Mouse (Mus musculus): Measurements from ENCODE around the gene H2al1m.

DNA sequence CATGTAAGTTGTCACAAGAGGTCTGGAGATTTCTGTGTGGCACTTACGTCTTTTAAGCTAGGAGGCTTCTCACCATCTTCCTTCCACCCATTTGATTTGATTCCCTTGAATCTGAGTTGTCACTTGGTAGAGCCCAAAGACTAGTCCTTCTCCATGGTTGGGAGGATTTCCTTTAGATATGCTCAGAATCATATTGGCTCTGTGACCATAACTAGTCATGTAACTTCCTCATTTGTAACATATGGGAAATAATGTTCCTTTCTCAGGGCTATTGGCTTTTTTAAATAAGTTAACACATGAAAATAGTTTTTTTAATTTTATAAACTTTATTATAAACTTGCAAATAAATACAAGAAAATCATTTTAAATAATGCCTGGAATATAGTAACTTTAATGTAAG lies 24.3 kb upstream of the H2al1m start:
- TF ChIP-seq CTCF (IDR thresholded peaks at IDR 0.05; ENCODE audit: low read depth): no peak
- TF ChIP-seq EP300 (IDR thresholded peaks at IDR 0.05; ENCODE audit: low read depth): no peak

Data from heart, postnatal 0 days (tissue).